ENCODE assay signal across 15 mouse cellular contexts in genomic region chr14:8327371-8327770, GRCm38 (mm10). TPM values are rescaled to one million over a fixed set of nuclear protein-coding genes. Genes with fewer than 3 reads are reported as not detected.
DNase-seq lines count a peak whose midpoint lies in the region; ATAC-seq and TF ChIP-seq lines count a peak whose summit lies in the region.
"Had no signal": no experiment of that assay in that cellular context is flagged by ENCODE, and none has a peak within 500 bp of the region (broad histone marks: within the 10 kb centered on the region; RNA-seq: fewer than 3 reads in every experiment).

No protein-coding gene starts in this region.

- H3K36me3 ChIP-seq in forebrain, embryonic 10.5 days (replicated peaks) = no peaks in the 10 kb centered on the region
- no peaks in the 10 kb centered on the region for H3K36me3 ChIP-seq in forebrain, embryonic 13.5 days (ENCODE audit: poor library complexity, severe bottlenecking)
- H3K36me3 ChIP-seq: heart, embryonic 13.5 days; limb, embryonic 13.5 days; stomach, embryonic 15.5 days had no signal

- H3K4me1 ChIP-seq in forebrain, embryonic 10.5 days = peaks cover 29% of the 10 kb centered on the region
- H3K4me1 ChIP-seq in forebrain, embryonic 13.5 days = peaks cover 39% of the 10 kb centered on the region
- H3K4me1 ChIP-seq: stomach, embryonic 15.5 days had no signal

- 22% methylated on average over 1 of the region's 1 CpGs for WGBS in forebrain, embryonic 10.5 days
- WGBS in forebrain, embryonic 13.5 days = 46% methylated on average over 1 of the region's 1 CpGs

- no peak for ATAC-seq in forebrain, embryonic 13.5 days
- ATAC-seq: forebrain, embryonic 14.5 days had no signal

- peak overlapping the region; percentile 48; the same call in 1 of the 2 replicates for H3K27ac ChIP-seq in forebrain, embryonic 10.5 days
- H3K27ac ChIP-seq in forebrain, embryonic 13.5 days = no peak overlapping the region
- H3K27ac ChIP-seq in layer of hippocampus, adult 2 months = peak overlapping the region; percentile 68
- H3K27ac ChIP-seq: heart, embryonic 13.5 days; limb, embryonic 13.5 days; stomach, embryonic 15.5 days had no signal

- no peak for TF ChIP-seq CTCF in layer of hippocampus, adult 2 months (conservative IDR thresholded peaks at IDR 0.05)

- no peak overlapping the region for H3K9ac ChIP-seq in forebrain, embryonic 13.5 days
- H3K9ac ChIP-seq: heart, embryonic 13.5 days; limb, embryonic 13.5 days; stomach, embryonic 15.5 days had no signal

- H3K9me3 ChIP-seq in forebrain, embryonic 10.5 days = no peaks in the 10 kb centered on the region
- no peaks in the 10 kb centered on the region for H3K9me3 ChIP-seq in forebrain, embryonic 13.5 days (replicated peaks)
- H3K9me3 ChIP-seq: heart, embryonic 13.5 days; limb, embryonic 13.5 days; stomach, embryonic 15.5 days had no signal

- H3K27me3 ChIP-seq in forebrain, embryonic 10.5 days (ENCODE audit: poor library complexity, severe bottlenecking) = peaks cover 12% of the 10 kb centered on the region; the same call in 1 of the 2 replicates
- no peaks in the 10 kb centered on the region for H3K27me3 ChIP-seq in forebrain, embryonic 13.5 days
- H3K27me3 ChIP-seq: heart, embryonic 13.5 days; stomach, embryonic 15.5 days had no signal

- no peak overlapping the region for H3K4me2 ChIP-seq in forebrain, embryonic 13.5 days
- H3K4me2 ChIP-seq: heart, embryonic 13.5 days; limb, embryonic 13.5 days; stomach, embryonic 15.5 days had no signal

- no peak for DNase-seq in forebrain, embryonic 10.5 days (ENCODE audit: extremely low spot score, low spot score)
- no peak for DNase-seq in layer of hippocampus, adult 2 months (ENCODE audit: low spot score in 2 of 2)
- DNase-seq in layer of hippocampus, postnatal 36 days = no peak
- DNase-seq in fat pad, adult 2 months (ENCODE audit: extremely low read depth, low read depth, low spot score) = peak; percentile 98
- peak; percentile 80 to 86 for DNase-seq in kidney, postnatal 36 days
- DNase-seq in neural tube, embryonic 10.5 days (ENCODE audit: extremely low spot score, low spot score) = no peak
- DNase-seq in frontal cortex, postnatal 10 days (ENCODE audit: low spot score in 2 of 2) = no peak
- DNase-seq: right cerebral cortex, adult 18-20 months had no signal

- H3K4me3 ChIP-seq in forebrain, embryonic 10.5 days = no peak overlapping the region
- no peak overlapping the region for H3K4me3 ChIP-seq in forebrain, embryonic 13.5 days
- no peak overlapping the region for H3K4me3 ChIP-seq in layer of hippocampus, adult 2 months
- H3K4me3 ChIP-seq: heart, embryonic 13.5 days; limb, embryonic 13.5 days; stomach, embryonic 15.5 days had no signal

RNA-seq across cellular contexts. Expression of gene Fam107a, which starts 9.5 kb away (rescaled TPM):
- 0.61 and 0.66 TPM in 2 replicates for polyA plus RNA-seq in forebrain, embryonic 10.5 days (2016; fragmentation: Nextera tagmentation; extraction: Ambion mirVana)
- polyA plus RNA-seq in forebrain, embryonic 13.5 days (2015; fragmentation: Nextera tagmentation; extraction: Ambion mirVana) = 0.26 and 0.30 TPM in 2 replicates
- total RNA-seq in layer of hippocampus, adult 2 months (2021) = 100 to 1,000 TPM; 275 to 282 TPM
- total RNA-seq in layer of hippocampus, postnatal 36 days (2021) = 100 to 1,000 TPM; 250 to 311 TPM
- total RNA-seq: megakaryocyte progenitor cell, adult 5-6 weeks had no signal

RNA-seq across cellular contexts. Expression of gene Oit1, which starts 51.2 kb away (rescaled TPM):
- 0.15 TPM in 1 of 2 replicates, not detected in the other for polyA plus RNA-seq in forebrain, embryonic 10.5 days (2016; fragmentation: Nextera tagmentation; extraction: Ambion mirVana)
- polyA plus RNA-seq in forebrain, embryonic 13.5 days (2015; fragmentation: Nextera tagmentation; extraction: Ambion mirVana) = not detected in 2 replicates
- not detected for total RNA-seq in layer of hippocampus, adult 2 months (2021)
- total RNA-seq in layer of hippocampus, postnatal 36 days (2021) = not detected
- total RNA-seq: layer of hippocampus, adult 8-10 months; megakaryocyte progenitor cell, adult 5-6 weeks had no signal
- polyA plus RNA-seq: forebrain, embryonic 14.5 days; heart, embryonic 13.5 days; limb, embryonic 13.5 days had no signal

Comparison
In these comparisons a context has a peak if more than half of its experiments do, and no peak if none do; other contexts are left out.
1. DNase-seq: peak in fat pad, adult 2 months (single experiment) and kidney, postnatal 36 days (2 of 2); none in forebrain, embryonic 10.5 days (single experiment), layer of hippocampus, adult 2 months (0 of 2), layer of hippocampus, postnatal 36 days (0 of 2), neural tube, embryonic 10.5 days (single experiment) and frontal cortex, postnatal 10 days (0 of 2).